Mouse (Mus musculus) small intestine, adult 10 weeks (tissue): ENCODE data around the gene Nr4a3. TPM values are rescaled to one million over a fixed set of nuclear protein-coding genes. Genes with fewer than 3 reads are reported as not detected.

Source experiments
- polyA plus RNA-seq: library from polyadenylated mRNA; stranded (reverse); fragments of 350-450 nt; fragmentation: Illumina TruSeq; extraction: RNeasy Lipid Tissue Mini Kit (QIAGEN cat#74804); gene quantifications from one replicate; pipeline ENCODE4 v1.2.3, GENCODE M21; 2014; ENCODE audit warnings: low replicate concordance

Nr4a3 gene
- polyA plus RNA-seq, result 1.5 TPM

GRCm38 (mm10) chr4:48044491-48045211 is at the start of gene Nr4a3:
TSS of gene Nr4a3 (plus strand) at chr4:48045153.

DNA sequence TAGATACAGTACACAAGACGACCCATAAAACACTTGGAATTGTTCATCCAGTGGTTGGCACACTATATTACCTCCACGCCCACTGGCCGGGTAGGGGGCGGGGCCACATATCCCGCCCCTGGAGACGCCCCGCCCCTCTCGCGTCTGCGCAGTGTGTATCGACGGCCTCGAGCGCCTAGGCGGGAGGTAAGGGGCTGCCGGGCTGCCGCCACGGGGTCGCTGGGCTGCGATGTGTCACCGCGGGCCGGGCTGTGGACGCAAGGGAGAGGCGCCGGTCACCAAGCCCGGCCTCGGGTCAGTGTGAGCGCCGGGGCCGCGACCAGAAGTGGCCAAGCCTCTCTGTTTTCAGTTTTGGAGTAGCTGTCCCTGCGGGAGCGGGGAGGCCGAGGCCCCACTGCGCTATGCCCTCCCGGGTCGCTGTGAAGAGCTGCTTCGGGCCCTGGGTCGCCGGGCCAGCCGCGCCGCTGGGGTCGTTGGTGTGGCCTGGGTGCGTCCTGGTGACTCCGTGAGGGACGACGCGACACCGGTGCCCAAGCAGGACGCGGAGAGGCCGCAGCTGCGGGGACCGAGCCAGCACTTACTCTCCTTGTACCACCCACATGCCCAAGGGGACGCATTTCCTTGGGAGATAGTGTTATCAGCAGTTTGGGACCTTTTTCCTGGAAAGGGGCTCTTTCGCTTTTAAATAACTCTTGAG is 80.0 kb downstream of the Nr4a3 start, which contains the start of gene Stx17:
Gene Stx17 (plus strand): TSS at position 143 of the 697 bp plus-strand sequence.

Other genes with a start within 250 kb of the Nr4a3 start
- gene Stx17, start 79.8 kb downstream of the Nr4a3 start, polyA plus RNA-seq, result 25.1 TPM
- gene Erp44, start 234.4 kb downstream of the Nr4a3 start, polyA plus RNA-seq, result 300 TPM
- 6.9 TPM for gene Invs, start 234.6 kb downstream of the Nr4a3 start, polyA plus RNA-seq